Mouse (Mus musculus) brain, embryonic 14.5 days (tissue): ENCODE data around the gene Klra17.

Source experiments
- CTCF ChIP-seq: fragments of 200-500 bp; IDR thresholded peaks from 2 replicates; pipeline ENCODE4 v1.5.1; 2012; ENCODE audit warnings: inconsistent platforms, mild to moderate bottlenecking, moderate library complexity, borderline replicate concordance; ENCODE audit not compliant: insufficient read depth, insufficient read length; ENCODE audit errors: extremely low read depth
- POLR2A ChIP-seq: fragments of 200-500 bp; IDR thresholded peaks from 2 replicates; pipeline ENCODE4 v1.6.1; 2012; ENCODE audit warnings: mild to moderate bottlenecking, inconsistent platforms, borderline replicate concordance; ENCODE audit not compliant: poor library complexity, insufficient read depth, insufficient read length, severe bottlenecking; ENCODE audit errors: extremely low read depth

DNA sequence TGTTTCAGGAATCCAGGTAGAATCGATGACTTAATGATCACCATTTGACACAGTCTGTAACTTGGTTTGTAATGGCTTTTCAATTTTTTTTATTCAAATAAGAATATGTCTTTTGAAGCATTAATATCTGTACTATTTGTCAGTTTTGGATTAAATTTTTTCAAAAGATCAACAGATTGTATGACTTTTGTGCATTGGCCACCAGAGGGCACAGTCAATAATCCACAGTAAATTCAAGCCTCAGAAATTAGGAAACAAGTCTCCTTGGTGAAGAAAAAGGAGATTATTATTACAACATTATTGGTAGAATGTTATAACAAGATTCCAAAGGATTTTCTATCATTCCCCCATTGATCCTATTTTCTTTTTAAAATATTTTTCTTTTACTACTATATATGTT is 50.9 kb downstream of the Klra17 start:
- no peak for TF ChIP-seq POLR2A
- no peak for TF ChIP-seq CTCF
